ENCODE assay signal across 8 mouse cellular contexts in the genomic region with DNA sequence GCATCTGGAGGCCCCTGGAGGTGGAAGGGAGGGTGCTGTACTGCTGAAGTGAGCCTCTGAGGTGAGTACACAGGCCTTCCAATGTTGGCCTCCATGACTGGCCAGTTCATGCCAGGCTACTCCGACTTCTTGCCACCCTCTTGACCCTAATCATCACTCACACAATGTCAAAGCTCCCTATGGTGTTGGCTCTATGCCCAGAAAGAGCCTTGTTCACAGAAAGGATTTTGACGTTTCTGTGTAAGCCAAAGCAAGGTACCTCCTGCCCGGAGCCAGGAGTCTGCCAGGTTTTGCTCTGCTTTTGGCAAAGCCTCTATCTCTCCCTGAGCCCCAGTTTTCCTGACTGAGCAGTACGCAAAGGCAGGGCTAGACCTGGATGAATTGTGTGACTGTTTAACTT. TPM values are rescaled to one million over a fixed set of nuclear protein-coding genes. Genes with fewer than 3 reads are reported as not detected.
DNase-seq lines count a peak whose midpoint lies in the region; ATAC-seq and TF ChIP-seq lines count a peak whose summit lies in the region.

No protein-coding gene starts in this region.

- no peak overlapping the region for H3K9ac ChIP-seq in kidney, embryonic 14.5 days (ENCODE audit: low read depth, low read length)
- no peak overlapping the region for H3K9ac ChIP-seq in heart, embryonic 12.5 days
- no peak overlapping the region for H3K9ac ChIP-seq in lung, embryonic 15.5 days

- TF ChIP-seq CTCF in brain, embryonic 14.5 days (IDR thresholded peaks at IDR 0.05; ENCODE audit: borderline replicate concordance, extremely low read depth, insufficient read depth, insufficient read length) = no peak

- no peak overlapping the region for H3K4me2 ChIP-seq in kidney, embryonic 14.5 days (replicated peaks; ENCODE audit: low read depth, low read length)
- 0 out of 2 replicates have a peak overlapping the region, but pooled peaks have one; percentile 12 for H3K4me2 ChIP-seq in heart, embryonic 12.5 days
- peak overlapping the region; percentile 20; the same call in 1 of the 2 replicates for H3K4me2 ChIP-seq in lung, embryonic 15.5 days

- H3K27ac ChIP-seq in kidney, embryonic 14.5 days (ENCODE audit: low read depth, low read length) = no peak overlapping the region
- peak overlapping the region; percentile 50 for H3K27ac ChIP-seq in heart, embryonic 12.5 days (ENCODE audit: poor library complexity, severe bottlenecking)
- H3K27ac ChIP-seq in lung, embryonic 15.5 days = peak overlapping the region; percentile 79

- WGBS in kidney, embryonic 14.5 days = 53% methylated on average over 4 of the region's 4 CpGs
- WGBS in heart, embryonic 12.5 days = 11% methylated on average over 4 of the region's 4 CpGs
- 6% methylated on average over 4 of the region's 4 CpGs for WGBS in lung, embryonic 15.5 days

- no peak overlapping the region for H3K4me3 ChIP-seq in kidney, embryonic 14.5 days (ENCODE audit: low read length)
- no peak overlapping the region for H3K4me3 ChIP-seq in heart, embryonic 12.5 days
- H3K4me3 ChIP-seq in lung, embryonic 15.5 days = no peak overlapping the region

- TF ChIP-seq POLR2A in brain, embryonic 14.5 days (IDR thresholded peaks at IDR 0.05; ENCODE audit: borderline replicate concordance, extremely low read depth, insufficient read depth, insufficient read length, poor library complexity, severe bottlenecking) = no peak

- H3K36me3 ChIP-seq in kidney, embryonic 14.5 days (ENCODE audit: control insufficient read depth, insufficient read depth, low read length) = no peaks in the 10 kb centered on the region
- H3K36me3 ChIP-seq in heart, embryonic 12.5 days = peaks cover 21% of the 10 kb centered on the region
- H3K36me3 ChIP-seq in lung, embryonic 15.5 days = 0 out of 2 replicates have a peak, but pooled peaks cover 2% of the 10 kb centered on the region

- peaks cover 2% of the 10 kb centered on the region; the same call in 1 of the 2 replicates for H3K4me1 ChIP-seq in kidney, embryonic 14.5 days (ENCODE audit: control insufficient read depth, insufficient read depth, low read length)
- peaks cover 59% of the 10 kb centered on the region for H3K4me1 ChIP-seq in heart, embryonic 12.5 days (replicated peaks)
- H3K4me1 ChIP-seq in lung, embryonic 15.5 days = peaks cover 52% of the 10 kb centered on the region

- H3K27me3 ChIP-seq in kidney, embryonic 14.5 days (ENCODE audit: control insufficient read depth, insufficient read depth, low read length) = peaks cover 4% of the 10 kb centered on the region; the same call in 1 of the 2 replicates
- H3K27me3 ChIP-seq in heart, embryonic 12.5 days (replicated peaks) = 0 out of 2 replicates have a peak, but pooled peaks cover 4% of the 10 kb centered on the region
- H3K27me3 ChIP-seq in lung, embryonic 15.5 days = no peaks in the 10 kb centered on the region

- ATAC-seq in kidney, embryonic 14.5 days (ENCODE audit: low FRiP score, low TSS enrichment) = no peak
- ATAC-seq in heart, embryonic 12.5 days (ENCODE audit: insufficient number of reproducible peaks, low FRiP score) = peak; percentile 60; the same call in 1 of the 2 replicates
- ATAC-seq in lung, embryonic 15.5 days (ENCODE audit: borderline replicate concordance, extremely low read depth, low FRiP score, low TSS enrichment) = peak; percentile 28; the same call in 1 of the 2 replicates

- H3K9me3 ChIP-seq in kidney, embryonic 14.5 days (ENCODE audit: control insufficient read depth, low read length) = no peaks in the 10 kb centered on the region
- no peaks in the 10 kb centered on the region for H3K9me3 ChIP-seq in heart, embryonic 12.5 days (replicated peaks)
- no peaks in the 10 kb centered on the region for H3K9me3 ChIP-seq in lung, embryonic 15.5 days

- peak; percentile 44 for DNase-seq in kidney, adult 11 months
- peak; percentile 65 for DNase-seq in brain, embryonic 14.5 days (ENCODE audit: low read depth)
- no peak for DNase-seq in left cerebral cortex, adult 8-10 months (ENCODE audit: low spot score in 2 of 2)
- DNase-seq in frontal cortex, postnatal 14 days (ENCODE audit: low spot score in 2 of 2) = no peak
- DNase-seq in right cerebral cortex, adult 2 months (ENCODE audit: low spot score in 2 of 2) = no peak

RNA-seq across cellular contexts. Expression of gene Ptgs1, which starts 5.7 kb away (rescaled TPM):
- 16.4 and 24.6 TPM in 2 replicates for polyA plus RNA-seq in kidney, embryonic 14.5 days (2014; fragmentation: Nextera tagmentation; extraction: Ambion mirVana)
- polyA plus RNA-seq in brain, embryonic 14.5 days (2012; rRNA removed) = 2.3 and 3.0 TPM in 2 replicates
- 25.5 and 27.2 TPM in 2 replicates for polyA plus RNA-seq in heart, embryonic 12.5 days (2016; fragmentation: Nextera tagmentation; extraction: Ambion mirVana)
- 48.9 and 54.9 TPM in 2 replicates for polyA plus RNA-seq in lung, embryonic 15.5 days (2015; fragmentation: Nextera tagmentation; extraction: Ambion mirVana)
- 10 to 100 TPM; 23.9 to 31.0 (median 27.8) TPM for total RNA-seq in left cerebral cortex, adult 8-10 months (2022)

Comparison
In these comparisons a context has a peak if more than half of its experiments do, and no peak if none do; other contexts are left out.
1. DNase-seq: peak in kidney, adult 11 months (single experiment) and brain, embryonic 14.5 days (single experiment); none in left cerebral cortex, adult 8-10 months (0 of 2), frontal cortex, postnatal 14 days (0 of 2) and right cerebral cortex, adult 2 months (0 of 2).